Mouse (Mus musculus) bone marrow, adult 2 months (tissue): Measurements from ENCODE around the gene Rfx8.

ENCODE experiments used
- CTCF ChIP-seq: fragments of 200-500 bp; IDR thresholded peaks from 2 replicates; pipeline ENCODE4 v1.5.1; 2011; ENCODE audit warnings: low read length, control low read depth; ENCODE audit not compliant: control insufficient read depth, insufficient read depth
- POLR2A ChIP-seq: fragments of 200-500 bp; IDR thresholded peaks from 2 replicates; pipeline ENCODE4 v1.6.1; 2011; ENCODE audit warnings: low read depth, mild to moderate bottlenecking, control low read depth, low read length, borderline replicate concordance; ENCODE audit not compliant: control insufficient read depth

GRCm38 (mm10) chr1:39734311-39734710, 13.5 kb upstream of the Rfx8 start:
- TF ChIP-seq CTCF = no peak
- TF ChIP-seq POLR2A = no peak
